Mouse (Mus musculus) mesoderm, embryonic 11.5 days (tissue): Measurements from ENCODE around the gene Spa17.
A peak's percentile ranks its signal among the peaks of the same experiment; 100 is the strongest.

Experiments
- DNase-seq: peaks from one replicate; pipeline ENCODE4 v3.0.0-alpha.2; 2012; ENCODE audit warnings: low read depth, low spot score

Spa17 gene

GRCm38 (mm10) chr9:37613182-37613910, at the start of gene Spa17:
TSS of gene Spa17 (minus strand) at chr9:37613722.
- peak; percentile 94 for DNase-seq

GRCm38 (mm10) chr9:37663210-37663609, 49.7 kb upstream of the Spa17 start:
- no peak for DNase-seq

- DNase-seq, result no peak
Observed at GRCm38 (mm10) chr9:37659413-37659812, 45.9 kb upstream of the Spa17 start.

GRCm38 (mm10) chr9:37656931-37657481, 43.5 kb upstream of the Spa17 start, which contains the start of gene Tbrg1:
TSS of gene Tbrg1 (minus strand) at chr9:37657312.
- DNase-seq, result peak; percentile 92

GRCm38 (mm10) chr9:37656439-37656881, 42.9 kb upstream of the Spa17 start:
- peak; percentile 8 for DNase-seq

GRCm38 (mm10) chr9:37655961-37656360, 42.4 kb upstream of the Spa17 start:
- DNase-seq, result peak; percentile 1

- no peak for DNase-seq
Observed at GRCm38 (mm10) chr9:37653836-37654235, 40.3 kb upstream of the Spa17 start.

GRCm38 (mm10) chr9:37650639-37651038, 37.1 kb upstream of the Spa17 start:
- no peak for DNase-seq

- no peak for DNase-seq
Observed at GRCm38 (mm10) chr9:37646246-37646645, 32.7 kb upstream of the Spa17 start.

GRCm38 (mm10) chr9:37638721-37639120, 25.2 kb upstream of the Spa17 start:
- DNase-seq, result no peak

- DNase-seq, result no peak
Observed at GRCm38 (mm10) chr9:37636800-37637542, 23.4 kb upstream of the Spa17 start.

GRCm38 (mm10) chr9:37636335-37636734, 22.8 kb upstream of the Spa17 start:
- peak; percentile 55 for DNase-seq

GRCm38 (mm10) chr9:37634269-37634668, 20.7 kb upstream of the Spa17 start:
- no peak for DNase-seq

- no peak for DNase-seq
Observed at GRCm38 (mm10) chr9:37632305-37632704, 18.8 kb upstream of the Spa17 start.

- no peak for DNase-seq
Observed at GRCm38 (mm10) chr9:37629941-37630340, 16.4 kb upstream of the Spa17 start.

GRCm38 (mm10) chr9:37628581-37628980, 15.1 kb upstream of the Spa17 start:
- DNase-seq, result no peak

- no peak for DNase-seq
Observed at GRCm38 (mm10) chr9:37627263-37627662, 13.7 kb upstream of the Spa17 start.

- DNase-seq, result peak; percentile 18
Observed at GRCm38 (mm10) chr9:37626103-37626567, 12.6 kb upstream of the Spa17 start.

- DNase-seq, result no peak
Observed at GRCm38 (mm10) chr9:37625641-37626040, 12.1 kb upstream of the Spa17 start.

- DNase-seq, result no peak
Observed at GRCm38 (mm10) chr9:37625129-37625528, 11.6 kb upstream of the Spa17 start.

GRCm38 (mm10) chr9:37624502-37624901, 11.0 kb upstream of the Spa17 start:
- no peak for DNase-seq

- DNase-seq, result no peak
Observed at GRCm38 (mm10) chr9:37623981-37624380, 10.5 kb upstream of the Spa17 start.
